17 mouse cellular contexts compared by ENCODE assay signal in genomic region chr1:37471179-37472148, GRCm38 (mm10). TPM values are rescaled to one million over a fixed set of nuclear protein-coding genes. Genes with fewer than 3 reads are reported as not detected.
A peak's percentile ranks its signal among the peaks of the same experiment; 100 is the strongest.
DNase-seq lines count a peak whose midpoint lies in the region; ATAC-seq and TF ChIP-seq lines count a peak whose summit lies in the region.
"Had no signal": no experiment of that assay in that cellular context is flagged by ENCODE, and none has a peak within 500 bp of the region (broad histone marks: within the 10 kb centered on the region; RNA-seq: fewer than 3 reads in every experiment).

No protein-coding gene starts in this region.

- no peak for TF ChIP-seq EP300 in heart, postnatal 0 days (IDR thresholded peaks at IDR 0.05; ENCODE audit: low read depth)
- no peak for TF ChIP-seq EP300 in liver, embryonic 14.5 days (IDR thresholded peaks at IDR 0.05; ENCODE audit: low read depth)

- H3K27me3 ChIP-seq in heart, postnatal 0 days (ENCODE audit: control insufficient read depth, insufficient read depth, low read length), result no peaks in the 10 kb centered on the region
- no peaks in the 10 kb centered on the region for H3K27me3 ChIP-seq in heart, embryonic 12.5 days (replicated peaks)
- no peaks in the 10 kb centered on the region for H3K27me3 ChIP-seq in midbrain, postnatal 0 days (ENCODE audit: insufficient read depth, low read length)
- H3K27me3 ChIP-seq in midbrain, embryonic 13.5 days, result no peaks in the 10 kb centered on the region
- no peaks in the 10 kb centered on the region for H3K27me3 ChIP-seq in liver, embryonic 14.5 days (ENCODE audit: control insufficient read depth, insufficient read depth, low read length)
- H3K27me3 ChIP-seq in kidney, embryonic 16.5 days (ENCODE audit: insufficient read depth, low read length), result no peaks in the 10 kb centered on the region
- H3K27me3 ChIP-seq: lung, embryonic 15.5 days had no signal

- WGBS in heart, postnatal 0 days, result 69% methylated on average over 6 of the region's 6 CpGs
- 70% methylated on average over 6 of the region's 6 CpGs for WGBS in heart, embryonic 12.5 days
- 84% methylated on average over 6 of the region's 6 CpGs for WGBS in midbrain, postnatal 0 days
- 84% methylated on average over 6 of the region's 6 CpGs for WGBS in midbrain, embryonic 13.5 days
- WGBS in liver, embryonic 14.5 days (ENCODE audit: insufficient replicate concordance), result 57% methylated on average over 6 of the region's 6 CpGs
- 82% methylated on average over 6 of the region's 6 CpGs for WGBS in kidney, embryonic 16.5 days

- no peaks in the 10 kb centered on the region for H3K36me3 ChIP-seq in heart, postnatal 0 days (replicated peaks; ENCODE audit: control insufficient read depth, insufficient read depth, low read length)
- H3K36me3 ChIP-seq in heart, embryonic 12.5 days, result no peaks in the 10 kb centered on the region
- H3K36me3 ChIP-seq in midbrain, postnatal 0 days (ENCODE audit: insufficient read depth, low read length), result no peaks in the 10 kb centered on the region
- no peaks in the 10 kb centered on the region for H3K36me3 ChIP-seq in midbrain, embryonic 13.5 days
- no peaks in the 10 kb centered on the region for H3K36me3 ChIP-seq in liver, embryonic 14.5 days (replicated peaks; ENCODE audit: control insufficient read depth, insufficient read depth, low read depth)
- no peaks in the 10 kb centered on the region for H3K36me3 ChIP-seq in kidney, embryonic 16.5 days (ENCODE audit: insufficient read depth, low read length)
- H3K36me3 ChIP-seq: limb, embryonic 10.5 days; lung, embryonic 15.5 days had no signal

- H3K9me3 ChIP-seq in heart, postnatal 0 days (replicated peaks; ENCODE audit: control insufficient read depth, low read length), result no peaks in the 10 kb centered on the region
- peaks cover 5% of the 10 kb centered on the region; the same call in 1 of the 2 replicates for H3K9me3 ChIP-seq in heart, embryonic 12.5 days (replicated peaks)
- no peaks in the 10 kb centered on the region for H3K9me3 ChIP-seq in midbrain, postnatal 0 days (ENCODE audit: low read length)
- no peaks in the 10 kb centered on the region for H3K9me3 ChIP-seq in midbrain, embryonic 13.5 days
- H3K9me3 ChIP-seq in liver, embryonic 14.5 days (ENCODE audit: control insufficient read depth, low read length), result no peaks in the 10 kb centered on the region
- no peaks in the 10 kb centered on the region for H3K9me3 ChIP-seq in kidney, embryonic 16.5 days (ENCODE audit: low read length)
- H3K9me3 ChIP-seq: limb, embryonic 10.5 days; lung, embryonic 15.5 days had no signal

- peak; percentile 49 for TF ChIP-seq CTCF in heart, postnatal 0 days (IDR thresholded peaks at IDR 0.05; ENCODE audit: low read depth)
- peak; percentile 58 for TF ChIP-seq CTCF in midbrain, postnatal 0 days (IDR thresholded peaks at IDR 0.05)
- peak; percentile 37; the same call in 1 of the 2 replicates for TF ChIP-seq CTCF in liver, embryonic 14.5 days (IDR thresholded peaks at IDR 0.05; ENCODE audit: low read depth)

- no peak for ATAC-seq in heart, postnatal 0 days (ENCODE audit: insufficient read depth, low read depth)
- no peak for ATAC-seq in heart, embryonic 12.5 days (ENCODE audit: insufficient number of reproducible peaks, low FRiP score)
- no peak for ATAC-seq in midbrain, postnatal 0 days (ENCODE audit: low FRiP score)
- ATAC-seq in midbrain, embryonic 13.5 days, result no peak
- no peak for ATAC-seq in liver, embryonic 14.5 days (ENCODE audit: insufficient read depth)
- ATAC-seq in kidney, embryonic 16.5 days (ENCODE audit: low FRiP score, low TSS enrichment), result no peak
- ATAC-seq: CD4-positive, CD25-positive, alpha-beta regulatory T cell, adult 4 months had no signal

- no peak overlapping the region for H3K9ac ChIP-seq in heart, postnatal 0 days (replicated peaks; ENCODE audit: low read depth, low read length)
- no peak overlapping the region for H3K9ac ChIP-seq in heart, embryonic 12.5 days
- no peak overlapping the region for H3K9ac ChIP-seq in midbrain, postnatal 0 days (replicated peaks; ENCODE audit: low read length, poor library complexity, severe bottlenecking)
- no peak overlapping the region for H3K9ac ChIP-seq in midbrain, embryonic 13.5 days (replicated peaks)
- no peak overlapping the region for H3K9ac ChIP-seq in liver, embryonic 14.5 days (replicated peaks)
- H3K9ac ChIP-seq in kidney, embryonic 16.5 days (replicated peaks; ENCODE audit: low read length), result no peak overlapping the region
- H3K9ac ChIP-seq: lung, embryonic 15.5 days had no signal

- H3K4me1 ChIP-seq in heart, postnatal 0 days (ENCODE audit: control insufficient read depth, insufficient read depth), result no peaks in the 10 kb centered on the region
- peaks cover 7% of the 10 kb centered on the region for H3K4me1 ChIP-seq in heart, embryonic 12.5 days (replicated peaks)
- H3K4me1 ChIP-seq in midbrain, postnatal 0 days (ENCODE audit: insufficient read depth, low read length), result no peaks in the 10 kb centered on the region
- H3K4me1 ChIP-seq in midbrain, embryonic 13.5 days (replicated peaks), result no peaks in the 10 kb centered on the region
- peaks cover under 1 to 9% of the 10 kb centered on the region in 2 experiments; a peak in 3 of 4 replicates for H3K4me1 ChIP-seq in liver, embryonic 14.5 days (replicated peaks; ENCODE audit: control insufficient read depth in 2 of 2, insufficient read depth in 2 of 2, low read length in 1 of 2)
- H3K4me1 ChIP-seq in kidney, embryonic 16.5 days (ENCODE audit: insufficient read depth, low read length), result 0 out of 2 replicates have a peak, but pooled peaks cover 3% of the 10 kb centered on the region
- H3K4me1 ChIP-seq: limb, embryonic 10.5 days; lung, embryonic 15.5 days had no signal

- H3K27ac ChIP-seq in heart, postnatal 0 days (ENCODE audit: low read depth), result peak overlapping the region; percentile 20; the same call in 1 of the 2 replicates
- H3K27ac ChIP-seq in heart, embryonic 12.5 days (ENCODE audit: poor library complexity, severe bottlenecking), result no peak overlapping the region
- no peak overlapping the region for H3K27ac ChIP-seq in midbrain, postnatal 0 days (ENCODE audit: low read depth, low read length)
- no peak overlapping the region for H3K27ac ChIP-seq in midbrain, embryonic 13.5 days
- H3K27ac ChIP-seq in liver, embryonic 14.5 days, result no peak overlapping the region
- H3K27ac ChIP-seq in kidney, embryonic 16.5 days (ENCODE audit: low read length), result no peak overlapping the region
- H3K27ac ChIP-seq: limb, embryonic 10.5 days; lung, embryonic 15.5 days had no signal

- no peak for DNase-seq in heart, postnatal 0 days (ENCODE audit: low spot score)
- DNase-seq in midbrain, postnatal 0 days (ENCODE audit: low spot score), result no peak
- no peak for DNase-seq in liver, embryonic 14.5 days (ENCODE audit: low read depth in 3 of 3, low spot score in 3 of 3)
- peak; percentile 52 for DNase-seq in thymus, postnatal 4 days
- DNase-seq in spleen, postnatal 10 days (ENCODE audit: low spot score in 2 of 2), result no peak
- DNase-seq: adrenal gland, adult 2 months; cerebellum, adult 11 months; kidney, adult 8-10 months; layer of hippocampus, adult 9-11 months had no signal

- no peak overlapping the region for H3K4me3 ChIP-seq in heart, postnatal 0 days (ENCODE audit: low read depth, low read length)
- no peak overlapping the region for H3K4me3 ChIP-seq in heart, embryonic 12.5 days
- no peak overlapping the region for H3K4me3 ChIP-seq in midbrain, postnatal 0 days (ENCODE audit: low read depth, low read length)
- H3K4me3 ChIP-seq in midbrain, embryonic 13.5 days (replicated peaks), result no peak overlapping the region
- no peak overlapping the region for H3K4me3 ChIP-seq in liver, embryonic 14.5 days (ENCODE audit: insufficient read depth in 1 of 2, low read depth in 2 of 2, low read length in 2 of 2)
- H3K4me3 ChIP-seq in kidney, embryonic 16.5 days (ENCODE audit: low read length), result no peak overlapping the region
- H3K4me3 ChIP-seq: limb, embryonic 10.5 days; lung, embryonic 15.5 days had no signal

- no peak overlapping the region for H3K4me2 ChIP-seq in heart, postnatal 0 days (ENCODE audit: low read depth, low read length)
- H3K4me2 ChIP-seq in heart, embryonic 12.5 days, result no peak overlapping the region
- H3K4me2 ChIP-seq in midbrain, postnatal 0 days (ENCODE audit: low read depth, low read length, poor library complexity, severe bottlenecking), result no peak overlapping the region
- no peak overlapping the region for H3K4me2 ChIP-seq in midbrain, embryonic 13.5 days (replicated peaks)
- no peak overlapping the region for H3K4me2 ChIP-seq in liver, embryonic 14.5 days (ENCODE audit: low read depth)
- no peak overlapping the region for H3K4me2 ChIP-seq in kidney, embryonic 16.5 days (replicated peaks; ENCODE audit: low read depth, low read length)
- H3K4me2 ChIP-seq: heart, embryonic 11.5 days; lung, embryonic 15.5 days; midbrain, embryonic 11.5 days had no signal

RNA-seq across cellular contexts. Expression of gene Unc50, which starts 41.5 kb away (rescaled TPM):
- 57.6 and 83.8 TPM in 2 replicates for total RNA-seq in heart, postnatal 0 days (2014; rRNA removed; ENCODE audit: low replicate concordance)
- 78.7 and 83.3 TPM in 2 replicates for polyA plus RNA-seq in heart, postnatal 0 days (2015; fragmentation: Nextera tagmentation; extraction: Ambion mirVana)
- 80.3 and 81.9 TPM in 2 replicates for polyA plus RNA-seq in heart, embryonic 12.5 days (2016; fragmentation: Nextera tagmentation; extraction: Ambion mirVana)
- 62.4 and 98.7 TPM in 2 replicates for total RNA-seq in midbrain, postnatal 0 days (2014; rRNA removed)
- 131 and 134 TPM in 2 replicates for polyA plus RNA-seq in midbrain, postnatal 0 days (2015; fragmentation: Nextera tagmentation; extraction: Ambion mirVana)
- 127 and 131 TPM in 2 replicates for polyA plus RNA-seq in midbrain, embryonic 13.5 days (2015; fragmentation: Nextera tagmentation; extraction: Ambion mirVana)
- polyA plus RNA-seq in liver, embryonic 14.5 days (2012; rRNA removed), result 37.6 and 42.1 TPM in 2 replicates
- polyA plus RNA-seq in liver, embryonic 14.5 days (2014; fragmentation: Nextera tagmentation; extraction: Ambion mirVana), result 82.9 and 86.0 TPM in 2 replicates
- 128 and 144 TPM in 2 replicates for polyA plus RNA-seq in kidney, embryonic 16.5 days (2015; fragmentation: Nextera tagmentation; extraction: Ambion mirVana)

RNA-seq across cellular contexts. Expression of gene Coa5, which starts 41.6 kb away (rescaled TPM):
- 48.9 and 65.0 TPM in 2 replicates for total RNA-seq in heart, postnatal 0 days (2014; rRNA removed; ENCODE audit: low replicate concordance)
- polyA plus RNA-seq in heart, postnatal 0 days (2015; fragmentation: Nextera tagmentation; extraction: Ambion mirVana), result 55.3 and 60.1 TPM in 2 replicates
- polyA plus RNA-seq in heart, embryonic 12.5 days (2016; fragmentation: Nextera tagmentation; extraction: Ambion mirVana), result 74.4 and 75.4 TPM in 2 replicates
- 50.4 and 52.2 TPM in 2 replicates for total RNA-seq in midbrain, postnatal 0 days (2014; rRNA removed)
- polyA plus RNA-seq in midbrain, postnatal 0 days (2015; fragmentation: Nextera tagmentation; extraction: Ambion mirVana), result 42.9 and 44.5 TPM in 2 replicates
- polyA plus RNA-seq in midbrain, embryonic 13.5 days (2015; fragmentation: Nextera tagmentation; extraction: Ambion mirVana), result 52.8 and 54.4 TPM in 2 replicates
- 22.3 and 22.7 TPM in 2 replicates for polyA plus RNA-seq in liver, embryonic 14.5 days (2012; rRNA removed)
- polyA plus RNA-seq in liver, embryonic 14.5 days (2014; fragmentation: Nextera tagmentation; extraction: Ambion mirVana), result 29.5 and 30.2 TPM in 2 replicates
- polyA plus RNA-seq in kidney, embryonic 16.5 days (2015; fragmentation: Nextera tagmentation; extraction: Ambion mirVana), result 59.9 and 60.1 TPM in 2 replicates
